9 mouse cellular contexts compared by ENCODE assay signal in genomic region chr2:177758941-177759558, GRCm38 (mm10). TPM values are rescaled to one million over a fixed set of nuclear protein-coding genes. Genes with fewer than 3 reads are reported as not detected.
DNase-seq lines count a peak whose midpoint lies in the region; ATAC-seq and TF ChIP-seq lines count a peak whose summit lies in the region.
"Not testable (repeated sequence)": the region's sequence is repeated elsewhere in the genome, so short reads cannot be mapped to it uniquely, and the experiment has no call there.
"Had no signal": no experiment of that assay in that cellular context is flagged by ENCODE, and none has a peak within 500 bp of the region (broad histone marks: within the 10 kb centered on the region; RNA-seq: fewer than 3 reads in every experiment).

Gene Gm14322 (plus strand): TSS chr2:177759288.

- H3K36me3 ChIP-seq in ES-Bruce4 (ENCODE audit: control insufficient read depth, insufficient read depth, low read length, poor library complexity, severe bottlenecking); limb, embryonic 13.5 days; midbrain, embryonic 13.5 days; stomach, embryonic 14.5 days (ENCODE audit: control insufficient read depth, insufficient read depth, low read length): not testable (repeated sequence)

- peak within 1 kb of the TSS; percentile 60; the same call in 1 of the 2 replicates for H3K9ac ChIP-seq in ES-Bruce4 (ENCODE audit: low read depth, poor library complexity, severe bottlenecking)
- not testable (repeated sequence) for H3K9ac ChIP-seq in limb, embryonic 13.5 days; midbrain, embryonic 13.5 days (replicated peaks); stomach, embryonic 14.5 days (replicated peaks; ENCODE audit: low read depth, low read length)

- not testable (repeated sequence) for ATAC-seq in limb, embryonic 13.5 days (ENCODE audit: low FRiP score, low read depth); midbrain, embryonic 13.5 days; stomach, embryonic 14.5 days (ENCODE audit: insufficient number of reproducible peaks, insufficient read depth, low FRiP score, low read depth)

- intact Hi-C loops in heart, postnatal 10 days (cut with DNase I): not testable (repeated sequence)

- not testable (repeated sequence) for H3K27me3 ChIP-seq in ES-Bruce4 (ENCODE audit: control insufficient read depth, insufficient read depth, low read length, poor library complexity, severe bottlenecking); limb, embryonic 13.5 days; midbrain, embryonic 13.5 days; stomach, embryonic 14.5 days (ENCODE audit: control insufficient read depth, insufficient read depth, low read length)

- H3K4me2 ChIP-seq in limb, embryonic 13.5 days (replicated peaks): peak within 1 kb of the TSS; percentile 46
- peak within 1 kb of the TSS; percentile 40 for H3K4me2 ChIP-seq in midbrain, embryonic 13.5 days (replicated peaks)
- H3K4me2 ChIP-seq in stomach, embryonic 14.5 days (replicated peaks; ENCODE audit: low read depth, low read length): not testable (repeated sequence)

- peak; percentile 61 for DNase-seq in cerebellum, adult 8-10 months
- DNase-seq in frontal cortex, adult 2 months (ENCODE audit: extremely low spot score in 1 of 2, low spot score in 1 of 2): peak; percentile 28 to 76
- DNase-seq in heart, postnatal 10 days: peak; percentile 71
- peak; percentile 64 for DNase-seq in kidney, postnatal 14 days

- H3K4me1 ChIP-seq in ES-Bruce4 (ENCODE audit: control insufficient read depth, insufficient read depth, low read length); limb, embryonic 13.5 days; midbrain, embryonic 13.5 days (replicated peaks); stomach, embryonic 14.5 days (ENCODE audit: control insufficient read depth, insufficient read depth, low read length): not testable (repeated sequence)

- not testable (repeated sequence) for TF ChIP-seq POLR2A in ES-Bruce4 (IDR thresholded peaks at IDR 0.05; ENCODE audit: insufficient read depth, low read length)

- H3K27ac ChIP-seq in ES-Bruce4 (ENCODE audit: insufficient read depth, low read length); limb, embryonic 13.5 days; midbrain, embryonic 13.5 days; stomach, embryonic 14.5 days (ENCODE audit: low read length): not testable (repeated sequence)

- H3K9me3 ChIP-seq in ES-Bruce4 (replicated peaks; ENCODE audit: control insufficient read depth, insufficient read depth, low read length, poor library complexity, severe bottlenecking); limb, embryonic 13.5 days; midbrain, embryonic 13.5 days; stomach, embryonic 14.5 days (ENCODE audit: control insufficient read depth, low read depth, low read length): not testable (repeated sequence)

- TF ChIP-seq CTCF in ES-Bruce4 (IDR thresholded peaks at IDR 0.05; ENCODE audit: low read depth, low read length): not testable (repeated sequence)

- H3K4me3 ChIP-seq in ES-Bruce4 (ENCODE audit: low read depth, low read length): peak within 1 kb of the TSS; percentile 76
- peak within 1 kb of the TSS; percentile 40 for H3K4me3 ChIP-seq in limb, embryonic 13.5 days
- peak within 1 kb of the TSS; percentile 35 for H3K4me3 ChIP-seq in midbrain, embryonic 13.5 days (replicated peaks)
- peak within 1 kb of the TSS; percentile 21; the same call in 1 of the 2 replicates for H3K4me3 ChIP-seq in stomach, embryonic 14.5 days (ENCODE audit: low read depth, low read length)

- TF ChIP-seq EP300 in ES-Bruce4 (IDR thresholded peaks at IDR 0.05; ENCODE audit: insufficient read depth, low read depth, low read length): not testable (repeated sequence)

- WGBS in limb, embryonic 13.5 days: 24% methylated on average over 9 of the region's 9 CpGs
- WGBS in midbrain, embryonic 13.5 days: 20% methylated on average over 9 of the region's 9 CpGs
- WGBS in stomach, embryonic 14.5 days: 14% methylated on average over 9 of the region's 9 CpGs

RNA-seq across cellular contexts. Expression of gene Gm14322, which starts in this region (rescaled TPM):
- polyA plus RNA-seq in ES-Bruce4 (2011; ENCODE audit: insufficient read depth, insufficient read length, low read depth, missing spikeins): 16.9 and 22.0 TPM in 2 replicates
- 11.3 and 14.9 TPM in 2 replicates for polyA plus RNA-seq in frontal cortex, adult 2 months (2012; rRNA removed)
- total RNA-seq in heart, postnatal 10 days (2021): 10 to 100 TPM; 13.4 to 14.2 TPM
- polyA plus RNA-seq in limb, embryonic 13.5 days (2015; fragmentation: Nextera tagmentation; extraction: Ambion mirVana): 9.6 and 9.8 TPM in 2 replicates
- 7.9 and 8.4 TPM in 2 replicates for polyA plus RNA-seq in midbrain, embryonic 13.5 days (2015; fragmentation: Nextera tagmentation; extraction: Ambion mirVana)
- 10.1 and 12.0 TPM in 2 replicates for polyA plus RNA-seq in stomach, embryonic 14.5 days (2014; fragmentation: Nextera tagmentation; extraction: Ambion mirVana)
- polyA plus RNA-seq: erythroblast, embryonic 14.5 days had no signal

Comparison
In these comparisons a context has a peak if more than half of its experiments do, and no peak if none do; other contexts are left out.
1. H3K4me3 ChIP-seq: peak in every context shown above with its lines; median percentile 76 in ES-Bruce4; 40 in limb, embryonic 13.5 days; 35 in midbrain, embryonic 13.5 days; 21 in stomach, embryonic 14.5 days.